Mouse (Mus musculus) kidney, adult 8-10 months (tissue): ENCODE measurements at regions not wholly inside any gene's neighbourhood (a gene's known extent, or its start where the extent isn't known, plus 50 kb on each side); places are given as distances from the start of the nearest gene placed in this dataset.

Source experiments
- DNase-seq, 2 experiments: peaks; one replicate each; pipeline ENCODE4 v3.0.0; 2022

- DNase-seq, result no peak
Observed at GRCm38 (mm10) chr9:61756801-61757342, 157.5 kb downstream of the Rplp1 start.

- DNase-seq, result no peak
Observed at GRCm38 (mm10) chr9:61756224-61756800, 158.0 kb downstream of the Rplp1 start.

GRCm38 (mm10) chr9:61755311-61755710 lies 159.0 kb downstream of the Rplp1 start:
- no peak for DNase-seq

- DNase-seq, result no peak
Observed at GRCm38 (mm10) chr9:61753795-61754194, 160.5 kb downstream of the Rplp1 start.

- no peak for DNase-seq
Observed at GRCm38 (mm10) chr9:61749201-61749600, 165.1 kb downstream of the Rplp1 start.

GRCm38 (mm10) chr9:61748416-61748815 lies 165.9 kb downstream of the Rplp1 start:
- DNase-seq, result no peak

- DNase-seq, result no peak
Observed at GRCm38 (mm10) chr9:61746401-61746800, 167.9 kb downstream of the Rplp1 start.

- DNase-seq, result peak; percentile 55 to 64
Observed at GRCm38 (mm10) chr9:61745301-61745801, 169.0 kb downstream of the Rplp1 start.

GRCm38 (mm10) chr9:61733540-61733939 lies 180.8 kb downstream of the Rplp1 start:
- peak in 1 of 2 experiments; percentile 8 for DNase-seq

- DNase-seq, result no peak
Observed at GRCm38 (mm10) chr9:61732747-61733146, 181.6 kb downstream of the Rplp1 start.

GRCm38 (mm10) chr9:61728115-61728514 lies 186.2 kb downstream of the Rplp1 start:
- DNase-seq, result no peak

- no peak for DNase-seq
Observed at GRCm38 (mm10) chr9:61727651-61728050, 186.7 kb downstream of the Rplp1 start.

GRCm38 (mm10) chr9:61724070-61724469 lies 190.3 kb downstream of the Rplp1 start:
- no peak for DNase-seq

- peak; percentile 64 to 66 for DNase-seq
Observed at GRCm38 (mm10) chr9:61723021-61723581, 191.2 kb downstream of the Rplp1 start.

- DNase-seq, result no peak
Observed at GRCm38 (mm10) chr9:61721851-61722250, 192.5 kb downstream of the Rplp1 start.

- DNase-seq, result no peak
Observed at GRCm38 (mm10) chr9:61721071-61721470, 193.3 kb downstream of the Rplp1 start.

GRCm38 (mm10) chr9:61720206-61720605 lies 194.1 kb downstream of the Rplp1 start:
- no peak for DNase-seq

GRCm38 (mm10) chr9:61716751-61717150 lies 197.6 kb downstream of the Rplp1 start:
- DNase-seq, result no peak

- no peak for DNase-seq
Observed at GRCm38 (mm10) chr9:61714331-61715035, 199.9 kb downstream of the Rplp1 start.

- DNase-seq, result no peak
Observed at GRCm38 (mm10) chr9:61713806-61714205, 200.5 kb downstream of the Rplp1 start.

- no peak for DNase-seq
Observed at GRCm38 (mm10) chr9:61711296-61711695, 203.0 kb downstream of the Rplp1 start.

GRCm38 (mm10) chr9:61707875-61708274 lies 206.5 kb downstream of the Rplp1 start:
- no peak for DNase-seq

GRCm38 (mm10) chr9:61707296-61707695 lies 207.0 kb downstream of the Rplp1 start:
- no peak for DNase-seq

GRCm38 (mm10) chr9:61706263-61706755 lies 208.0 kb downstream of the Rplp1 start:
- peak in 1 of 2 experiments; percentile 18 for DNase-seq
